Comparison of ENCODE assay signal across 8 mouse cellular contexts in the genomic region with DNA sequence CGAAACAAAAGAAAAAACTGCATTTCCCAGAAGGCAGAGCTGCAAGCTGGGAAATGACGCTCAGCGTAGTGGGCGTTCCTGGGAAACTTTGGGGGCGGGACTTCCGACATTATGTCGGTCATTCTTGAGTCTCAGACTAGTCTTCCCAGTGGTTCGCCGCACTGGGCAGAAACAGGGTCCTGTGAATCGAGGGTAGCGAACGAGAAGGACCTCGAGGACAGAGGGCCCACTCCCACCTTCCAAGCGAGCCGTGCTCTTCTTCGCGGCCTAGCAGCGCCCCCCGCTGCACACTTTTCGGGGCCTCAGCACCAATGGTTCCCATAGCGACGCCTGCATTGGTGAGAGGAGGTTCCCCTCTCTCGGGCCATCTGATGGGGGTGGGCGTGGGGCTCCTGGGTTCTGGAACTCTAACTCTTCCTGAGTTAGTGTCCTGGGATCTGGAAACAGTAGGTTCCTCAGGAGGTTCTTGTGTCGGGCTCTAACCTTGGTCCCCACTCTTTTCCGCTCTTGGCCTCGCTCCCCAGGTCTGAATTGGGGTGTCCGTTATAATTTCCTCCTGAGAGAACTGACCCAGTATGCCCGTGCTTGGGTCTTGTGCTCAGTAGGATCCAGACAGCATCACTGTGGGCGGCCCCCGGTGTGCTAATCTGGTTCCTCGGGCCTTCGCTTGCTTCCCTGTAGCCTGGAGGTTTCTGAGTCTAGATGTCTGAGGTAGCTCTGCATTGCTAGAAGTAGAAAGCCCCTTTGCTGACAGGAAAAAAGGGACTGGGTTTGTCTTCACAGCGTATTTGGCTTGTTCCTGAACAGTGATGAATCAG. TPM values are rescaled to one million over a fixed set of nuclear protein-coding genes. Genes with fewer than 3 reads are reported as not detected.
DNase-seq lines count a peak whose midpoint lies in the region; ATAC-seq lines count a peak whose summit lies in the region.

No protein-coding gene starts in this region.

- H3K9me3 ChIP-seq in megakaryocyte, embryonic 14.5 days: peaks cover 6% of the 10 kb centered on the region; the same call in 1 of the 2 replicates

- peak; percentile 83 for DNase-seq in adrenal gland, adult 2 months
- peak; percentile 87 for DNase-seq in embryo, embryonic 11 days
- peak; percentile 54 for DNase-seq in gastrocnemius, postnatal 25 days
- DNase-seq in left cerebral cortex, adult 9 months (ENCODE audit: low spot score in 2 of 2): peak; percentile 19 to 69
- peak; percentile 86 for DNase-seq in right cerebral cortex, postnatal 10 days (ENCODE audit: low spot score in 2 of 2)
- peak; percentile 75 for DNase-seq in urinary bladder, postnatal 14 days (ENCODE audit: low spot score)

- H3K4me1 ChIP-seq in megakaryocyte, embryonic 14.5 days: peaks cover 14% of the 10 kb centered on the region

- ATAC-seq in inflammation-experienced regulatory T-cells, adult 6 months: peak; percentile 94

- no peaks in the 10 kb centered on the region for H3K27me3 ChIP-seq in megakaryocyte, embryonic 14.5 days (replicated peaks)

- H3K36me3 ChIP-seq in megakaryocyte, embryonic 14.5 days (replicated peaks; ENCODE audit: low read length): peaks cover 24% of the 10 kb centered on the region

- peak overlapping the region; percentile 96 for H3K4me3 ChIP-seq in megakaryocyte, embryonic 14.5 days (replicated peaks)

RNA-seq across cellular contexts. Expression of a gene that starts 52.8 kb away (rescaled TPM):
- total RNA-seq in adrenal gland, adult 2 months (2021): 10 to 100 TPM; 38.5 to 50.1 TPM
- 208 and 246 TPM in 2 replicates for polyA plus RNA-seq in adrenal gland, adult 2 months (2012; rRNA removed)
- 10 to 100 TPM; 40.5 to 41.2 TPM for total RNA-seq in gastrocnemius, postnatal 25 days (2021)
- polyA plus RNA-seq in inflammation-experienced regulatory T-cells, adult 6 months (2017; shearing (Covaris generic)): 100 to 1,000 TPM in 1 of 3 experiments, 10 to 100 TPM in 2; 70.7 to 113 (median 98.7) TPM
- polyA plus RNA-seq in megakaryocyte, embryonic 14.5 days (2012; ENCODE audit: insufficient read depth, low replicate concordance): 122 and 287 TPM in 2 replicates

Comparison
In these comparisons a context has a peak if more than half of its experiments do, and no peak if none do; other contexts are left out.
1. Peak in every context shown above with its lines: DNase-seq, ATAC-seq and H3K4me3 ChIP-seq.